Mouse (Mus musculus): ENCODE results near the gene Ptpn14. TPM values are rescaled to one million over a fixed set of nuclear protein-coding genes. Genes with fewer than 3 reads are reported as not detected.

Gene Ptpn14
- total and polyA plus RNA-seq, 3 experiments = 11.9 to 30.1 (median 29.3) TPM

DNA sequence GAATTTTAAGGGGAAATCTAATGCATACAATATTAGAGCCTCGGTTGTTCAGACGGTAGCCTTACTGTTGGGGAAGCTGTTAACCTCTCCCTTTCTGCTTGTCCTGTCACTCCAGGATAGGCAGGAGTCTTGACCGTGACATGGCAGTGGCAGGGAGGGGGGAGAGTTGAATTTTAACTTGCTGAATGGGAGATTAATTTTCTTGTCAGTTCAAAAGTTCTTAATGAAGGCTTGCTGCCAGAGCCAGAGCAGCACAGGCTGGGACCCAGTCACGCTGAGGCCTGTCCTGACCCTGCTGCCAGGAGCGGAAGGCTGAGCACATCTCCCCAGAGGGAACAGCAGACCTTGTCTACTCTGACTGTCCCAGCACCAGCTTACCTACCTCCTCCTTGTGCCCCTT, 20.6 kb upstream of the Ptpn14 start:
- TF ChIP-seq CTCF (IDR thresholded peaks at IDR 0.05) (no peak), EP300 (IDR thresholded peaks at IDR 0.05; ENCODE audit: insufficient read depth, low read depth, low read length) (no peak), POLR2A (IDR thresholded peaks at IDR 0.05; ENCODE audit: insufficient read depth, low read depth, low read length) (no peak)
- no peak overlapping the region for H3K9ac ChIP-seq (ENCODE audit: low read depth, low read length)
- H3K27ac ChIP-seq = no peak overlapping the region
- intact Hi-C loops (cut with DNase I) = no loop called here
- no peaks in the 10 kb centered on the region for H3K79me2 ChIP-seq (replicated peaks; ENCODE audit: control insufficient read depth, insufficient read depth, low read length)
- 59% methylated on average over 5 of the region's 5 CpGs for WGBS
- H3K4me3 ChIP-seq = no peak overlapping the region
- no peaks in the 10 kb centered on the region for H3K36me3 ChIP-seq (ENCODE audit: control insufficient read depth, insufficient read depth, low read length)
- H3K27me3 ChIP-seq (ENCODE audit: control insufficient read depth, insufficient read depth, low read length) = no peaks in the 10 kb centered on the region
- no peak for DNase-seq
- H3K4me1 ChIP-seq (ENCODE audit: control insufficient read depth, insufficient read depth, low read length) = no peaks in the 10 kb centered on the region

DNA sequence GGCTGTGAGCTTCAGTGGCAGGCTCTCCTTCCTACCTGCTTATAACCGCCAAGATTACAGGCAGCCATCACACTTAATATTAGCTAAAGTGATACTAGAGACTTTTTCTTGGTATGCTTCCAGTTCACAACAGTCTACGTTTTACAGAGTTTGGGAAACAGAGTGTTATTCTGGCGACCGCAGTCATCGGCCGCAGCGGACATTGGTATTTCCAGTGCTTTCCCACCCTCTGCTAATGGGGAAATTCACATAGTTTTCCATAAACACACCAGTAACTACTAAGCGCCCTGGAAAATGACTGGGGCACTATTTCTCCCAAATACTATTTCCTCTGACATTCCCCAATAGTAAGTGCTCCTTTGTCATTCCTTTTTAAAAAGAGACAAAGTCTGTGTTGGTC, 19.1 kb upstream of the Ptpn14 start:
- intact Hi-C loops (cut with DNase I) = no loop called here
- no peaks in the 10 kb centered on the region for H3K79me2 ChIP-seq (replicated peaks; ENCODE audit: control insufficient read depth, insufficient read depth, low read length)
- no peaks in the 10 kb centered on the region for H3K27me3 ChIP-seq (ENCODE audit: control insufficient read depth, insufficient read depth, low read length)
- no peak for DNase-seq
- no peaks in the 10 kb centered on the region for H3K36me3 ChIP-seq (ENCODE audit: control insufficient read depth, insufficient read depth, low read length)
- no peaks in the 10 kb centered on the region for H3K4me1 ChIP-seq (ENCODE audit: control insufficient read depth, insufficient read depth, low read length)
- H3K9ac ChIP-seq (ENCODE audit: low read depth, low read length) = no peak overlapping the region
- WGBS = 60% methylated on average over 8 of the region's 8 CpGs
- TF ChIP-seq CTCF (IDR thresholded peaks at IDR 0.05) (no peak), EP300 (IDR thresholded peaks at IDR 0.05; ENCODE audit: insufficient read depth, low read depth, low read length) (no peak), POLR2A (IDR thresholded peaks at IDR 0.05; ENCODE audit: insufficient read depth, low read depth, low read length) (no peak)
- no peak overlapping the region; the same call in 1 of the 2 replicates for H3K27ac ChIP-seq
- H3K4me3 ChIP-seq = no peak overlapping the region

DNA sequence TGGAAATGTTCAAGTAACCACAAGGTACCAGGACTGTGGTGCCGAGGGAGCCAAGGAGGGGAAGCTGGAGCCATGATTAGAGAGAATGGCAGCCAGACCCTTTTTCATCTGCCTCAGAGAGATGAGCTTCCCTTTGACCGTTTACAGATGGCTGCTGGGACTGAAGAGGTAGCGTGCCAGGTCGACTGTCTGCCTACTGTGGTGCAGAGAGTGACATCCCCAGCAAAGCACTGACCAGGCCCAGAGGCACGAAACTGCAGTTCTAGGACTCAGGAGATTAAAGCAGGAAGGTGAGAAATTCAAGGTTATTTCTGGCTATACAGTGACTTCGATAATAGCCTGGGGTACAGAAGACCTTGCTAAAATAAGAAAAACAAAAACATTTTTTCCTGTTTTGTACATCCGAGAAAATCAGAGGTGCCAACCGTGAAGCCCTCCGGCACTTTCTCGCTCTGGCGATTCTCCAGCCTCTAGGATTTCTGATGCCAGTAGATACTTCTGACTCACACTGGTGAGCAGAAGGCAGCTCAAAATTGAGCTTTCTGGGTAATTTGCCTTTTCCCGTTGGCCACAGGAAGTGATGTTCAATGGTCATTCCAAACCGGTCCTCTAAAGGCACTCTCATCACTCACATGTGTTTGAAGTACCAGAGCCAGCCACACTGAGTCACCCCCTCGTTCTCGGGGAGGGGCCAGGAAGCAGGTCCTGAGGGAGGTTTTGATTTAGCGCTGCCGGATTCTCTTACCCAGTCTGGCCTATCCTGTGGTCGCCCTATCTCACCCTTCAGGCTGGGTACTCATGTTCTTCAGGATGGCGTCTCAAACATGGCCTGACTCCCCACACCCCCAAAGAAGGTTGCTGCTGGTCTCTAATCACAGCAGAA, 11.9 kb upstream of the Ptpn14 start:
- intact Hi-C loops (cut with DNase I) = no loop called here
- no peaks in the 10 kb centered on the region for H3K4me1 ChIP-seq (ENCODE audit: control insufficient read depth, insufficient read depth, low read length)
- WGBS = 47% methylated on average over 19 of the region's 19 CpGs
- H3K79me2 ChIP-seq (replicated peaks; ENCODE audit: control insufficient read depth, insufficient read depth, low read length) = no peaks in the 10 kb centered on the region
- no peaks in the 10 kb centered on the region for H3K36me3 ChIP-seq (ENCODE audit: control insufficient read depth, insufficient read depth, low read length)
- H3K27ac ChIP-seq = no peak overlapping the region
- no peak for TF ChIP-seq POLR2A (IDR thresholded peaks at IDR 0.05; ENCODE audit: insufficient read depth, low read depth, low read length)
- TF ChIP-seq EP300 (IDR thresholded peaks at IDR 0.05; ENCODE audit: insufficient read depth, low read depth, low read length) = no peak
- no peak for TF ChIP-seq CTCF (IDR thresholded peaks at IDR 0.05)
- no peak overlapping the region for H3K9ac ChIP-seq (ENCODE audit: low read depth, low read length)
- H3K4me3 ChIP-seq = no peak overlapping the region
- no peaks in the 10 kb centered on the region for H3K27me3 ChIP-seq (ENCODE audit: control insufficient read depth, insufficient read depth, low read length)
- DNase-seq = no peak

DNA sequence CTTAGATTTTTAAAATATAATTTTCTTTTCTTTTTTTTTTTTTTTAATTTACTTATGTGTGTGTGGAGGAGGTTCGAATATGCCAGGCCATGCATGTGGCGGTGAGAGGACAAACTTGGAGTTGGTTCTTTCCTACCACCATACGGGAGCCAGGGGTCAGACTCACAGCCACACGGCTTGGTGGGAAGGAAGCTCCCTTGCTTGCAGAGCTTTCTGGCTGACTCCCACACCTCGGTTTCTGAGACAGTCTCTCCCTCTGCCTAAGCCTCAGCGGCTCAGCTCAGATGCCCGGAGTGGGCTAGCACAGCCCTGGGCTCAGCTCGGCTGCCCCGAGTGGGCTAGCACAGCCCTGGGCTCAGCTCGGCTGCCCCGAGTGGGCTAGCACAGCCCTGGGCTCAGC, 10.5 kb upstream of the Ptpn14 start:
- H3K27me3 ChIP-seq (ENCODE audit: control insufficient read depth, insufficient read depth, low read length) = no peaks in the 10 kb centered on the region
- TF ChIP-seq EP300 (IDR thresholded peaks at IDR 0.05; ENCODE audit: insufficient read depth, low read depth, low read length) (no peak), POLR2A (IDR thresholded peaks at IDR 0.05; ENCODE audit: insufficient read depth, low read depth, low read length) (no peak), CTCF (IDR thresholded peaks at IDR 0.05) (no peak)
- H3K27ac ChIP-seq = no peak overlapping the region
- no peaks in the 10 kb centered on the region for H3K36me3 ChIP-seq (ENCODE audit: control insufficient read depth, insufficient read depth, low read length)
- H3K4me3 ChIP-seq = no peak overlapping the region
- intact Hi-C loops (cut with DNase I) = no loop called here
- H3K9ac ChIP-seq (ENCODE audit: low read depth, low read length) = no peak overlapping the region
- 85% methylated on average over 11 of the region's 11 CpGs for WGBS
- no peak for DNase-seq
- no peaks in the 10 kb centered on the region for H3K4me1 ChIP-seq (ENCODE audit: control insufficient read depth, insufficient read depth, low read length)
- no peaks in the 10 kb centered on the region for H3K79me2 ChIP-seq (replicated peaks; ENCODE audit: control insufficient read depth, insufficient read depth, low read length)

DNA sequence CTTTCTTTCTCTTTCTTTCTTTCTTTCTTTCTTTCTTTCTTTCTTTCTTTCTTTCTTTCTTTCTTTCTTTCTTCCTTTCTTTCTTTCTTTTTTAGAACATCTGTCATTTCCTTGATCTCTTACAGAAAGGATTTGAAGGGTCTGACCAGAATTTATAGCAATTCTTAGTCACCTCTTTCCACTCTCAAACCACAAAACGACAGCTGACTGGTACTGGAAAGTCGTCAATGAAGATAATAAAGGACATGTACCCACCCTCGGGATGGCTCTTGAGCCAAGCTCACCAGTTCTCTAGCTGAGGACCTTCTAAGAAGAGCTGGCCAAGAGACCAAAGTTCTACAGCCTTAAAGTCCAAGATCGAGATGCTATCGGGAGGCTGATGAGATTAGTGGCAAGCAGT, 9.5 kb upstream of the Ptpn14 start:
- 71% methylated on average over 5 of the region's 5 CpGs for WGBS
- Histone ChIP-seq H3K36me3 (ENCODE audit: control insufficient read depth, insufficient read depth, low read length) (no peaks in the 10 kb centered on the region), H3K27ac (no peak overlapping the region), H3K4me3 (no peak overlapping the region), H3K4me1 (ENCODE audit: control insufficient read depth, insufficient read depth, low read length) (no peaks in the 10 kb centered on the region), H3K9ac (ENCODE audit: low read depth, low read length) (no peak overlapping the region), H3K27me3 (ENCODE audit: control insufficient read depth, insufficient read depth, low read length) (no peaks in the 10 kb centered on the region), H3K79me2 (replicated peaks; ENCODE audit: control insufficient read depth, insufficient read depth, low read length) (no peaks in the 10 kb centered on the region)
- intact Hi-C loops (cut with DNase I) = no loop called here
- DNase-seq = no peak
- no peak for TF ChIP-seq EP300 (IDR thresholded peaks at IDR 0.05; ENCODE audit: insufficient read depth, low read depth, low read length)
- TF ChIP-seq CTCF (IDR thresholded peaks at IDR 0.05) = no peak
- no peak for TF ChIP-seq POLR2A (IDR thresholded peaks at IDR 0.05; ENCODE audit: insufficient read depth, low read depth, low read length)

DNA sequence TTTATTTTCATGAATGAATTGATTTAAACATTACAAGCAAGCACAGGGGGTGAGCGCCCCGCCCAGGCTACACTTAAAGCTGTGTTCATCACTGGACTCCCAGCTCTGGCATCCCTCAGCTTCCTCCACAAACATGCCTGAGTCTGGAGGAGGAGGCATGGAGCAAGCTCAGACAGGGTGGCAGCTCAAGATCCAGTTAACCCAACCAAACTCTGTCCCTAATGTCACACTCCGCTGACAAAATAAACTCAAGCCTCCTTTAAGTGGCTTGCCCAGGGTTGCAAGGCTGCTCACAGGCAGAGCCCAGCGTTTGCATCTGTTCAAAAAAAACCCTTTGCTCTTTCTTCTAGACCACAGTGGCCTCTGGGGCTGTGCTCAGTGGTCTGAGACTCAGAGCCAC, 1.9 kb upstream of the Ptpn14 start:
- H3K4me1 ChIP-seq (ENCODE audit: control insufficient read depth, insufficient read depth, low read length) = peaks cover 6% of the 10 kb centered on the region
- DNase-seq = no peak
- WGBS = 91% methylated on average over 4 of the region's 4 CpGs
- no peak overlapping the region for H3K27ac ChIP-seq
- intact Hi-C loops (cut with DNase I) = loop anchor here (5.0 kb wide), 2 partner anchors 56 to 141 kb away; no protein-coding TSS in a partner anchor
- no peak overlapping the region for H3K9ac ChIP-seq (ENCODE audit: low read depth, low read length)
- 0 out of 2 replicates have a peak, but pooled peaks cover 3% of the 10 kb centered on the region for H3K79me2 ChIP-seq (replicated peaks; ENCODE audit: control insufficient read depth, insufficient read depth, low read length)
- no peak overlapping the region for H3K4me3 ChIP-seq
- H3K36me3 ChIP-seq (ENCODE audit: control insufficient read depth, insufficient read depth, low read length) = no peaks in the 10 kb centered on the region
- no peak for TF ChIP-seq POLR2A (IDR thresholded peaks at IDR 0.05; ENCODE audit: insufficient read depth, low read depth, low read length)
- no peak for TF ChIP-seq EP300 (IDR thresholded peaks at IDR 0.05; ENCODE audit: insufficient read depth, low read depth, low read length)
- TF ChIP-seq CTCF (IDR thresholded peaks at IDR 0.05) = no peak
- H3K27me3 ChIP-seq (ENCODE audit: control insufficient read depth, insufficient read depth, low read length) = no peaks in the 10 kb centered on the region
